Mouse (Mus musculus) frontal cortex, adult 2 months (tissue): ENCODE data around the gene Gnat2. TPM values are rescaled to one million over a fixed set of nuclear protein-coding genes. Genes with fewer than 3 reads are reported as not detected.

Experiments
- DNase-seq, 2 experiments: peaks; one replicate each; pipeline ENCODE4 v3.0.0; 2022; ENCODE audit warnings: low spot score in 1 of 2; ENCODE audit errors: extremely low spot score in 1 of 2
- polyA plus RNA-seq: library from polyadenylated mRNA; depleted of rRNA; stranded (reverse); fragments of >200 nt; gene quantifications from 2 replicates; pipeline ENCODE4 v1.2.3, GENCODE M21; 2012

The Gnat2 gene
- polyA plus RNA-seq, 1 experiment, result 0.58 TPM

GRCm38 (mm10) chr3:108084767-108085270 is 7.8 kb upstream of the Gnat2 start:
- no peak for DNase-seq

- DNase-seq, result peak; percentile 75 to 92
Observed at GRCm38 (mm10) chr3:108085281-108085720, 7.3 kb upstream of the Gnat2 start.

GRCm38 (mm10) chr3:108085721-108086469 is 6.7 kb upstream of the Gnat2 start:
- peak in 1 of 2 experiments; percentile 50 for DNase-seq

DNA sequence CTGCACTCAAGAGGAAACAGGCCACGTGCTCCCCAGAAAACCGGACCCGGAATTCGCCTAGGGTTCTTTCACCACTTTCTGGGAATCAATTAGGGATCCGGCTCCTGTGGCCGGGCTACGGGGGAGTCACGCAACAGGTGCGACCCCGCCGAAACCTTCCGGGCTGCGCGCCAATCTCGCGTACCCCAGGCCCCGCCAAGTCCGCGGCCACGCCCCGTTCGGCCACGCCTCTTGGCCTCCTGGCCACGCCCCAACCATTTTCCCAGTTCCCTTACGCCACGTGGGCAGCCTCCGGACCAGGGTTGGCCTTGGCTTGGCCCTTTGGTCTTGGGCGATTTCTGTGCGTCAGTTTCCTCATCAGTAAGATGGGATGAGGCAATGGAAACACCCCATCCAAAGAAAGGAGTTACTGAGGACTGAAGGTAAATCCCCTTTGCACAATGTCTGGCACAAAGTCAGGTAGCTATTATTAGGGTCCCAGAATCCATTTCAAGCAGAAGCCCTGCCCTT is 6.1 kb upstream of the Gnat2 start, which contains the start of gene Ampd2:
TSS of gene Ampd2 (minus strand) at position 182 of the 510 bp plus-strand sequence.
- DNase-seq, result peak in 1 of 2 experiments; percentile 31

- DNase-seq, result no peak
Observed at GRCm38 (mm10) chr3:108087329-108087728, 5.3 kb upstream of the Gnat2 start.

- peak in 1 of 2 experiments; percentile 55 for DNase-seq
Observed at GRCm38 (mm10) chr3:108088842-108089380, 3.7 kb upstream of the Gnat2 start.

GRCm38 (mm10) chr3:108089916-108090315 is 2.7 kb upstream of the Gnat2 start:
- DNase-seq, result peak in 1 of 2 experiments; percentile 47

DNA sequence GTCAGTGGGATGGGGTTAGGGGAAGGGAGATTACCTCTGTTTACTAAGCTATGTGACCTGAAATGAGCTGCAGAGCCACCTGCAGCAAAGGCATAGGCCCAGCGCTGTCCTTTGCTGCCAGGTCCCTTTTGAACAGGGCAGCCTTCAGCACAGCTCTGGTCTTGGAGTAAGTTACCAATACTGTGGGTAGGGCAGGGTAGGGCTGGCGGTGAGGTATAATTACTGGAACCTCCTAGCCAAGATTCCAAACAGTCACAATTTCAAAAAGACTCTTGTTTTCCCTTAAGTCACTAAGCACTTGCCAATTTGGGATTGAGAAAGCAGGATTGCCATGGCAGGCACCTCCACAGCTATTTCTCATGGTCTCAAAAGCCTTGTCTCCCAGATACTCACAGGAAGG is 2.0 kb upstream of the Gnat2 start:
- no peak for DNase-seq

DNA sequence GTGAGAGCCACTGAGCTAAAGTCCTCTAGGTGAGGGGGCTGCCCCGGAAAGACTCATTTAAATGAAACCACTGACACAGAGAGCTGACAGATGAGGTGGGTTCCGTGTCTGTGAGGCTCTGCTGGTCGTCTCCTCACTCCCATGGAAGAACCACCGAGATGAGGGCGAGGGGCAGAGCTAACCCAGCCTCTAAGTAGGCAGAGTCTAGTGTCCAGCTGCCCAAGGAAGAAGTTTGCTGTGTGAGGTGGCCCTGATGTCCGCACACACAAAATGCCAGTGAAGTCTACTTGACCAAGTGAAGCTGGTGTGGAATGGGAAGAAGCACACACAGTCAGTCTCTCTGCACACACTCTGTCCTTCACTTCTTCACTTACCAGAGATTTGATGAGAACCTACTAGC is 559 bp upstream of the Gnat2 start:
- DNase-seq, result no peak

DNA sequence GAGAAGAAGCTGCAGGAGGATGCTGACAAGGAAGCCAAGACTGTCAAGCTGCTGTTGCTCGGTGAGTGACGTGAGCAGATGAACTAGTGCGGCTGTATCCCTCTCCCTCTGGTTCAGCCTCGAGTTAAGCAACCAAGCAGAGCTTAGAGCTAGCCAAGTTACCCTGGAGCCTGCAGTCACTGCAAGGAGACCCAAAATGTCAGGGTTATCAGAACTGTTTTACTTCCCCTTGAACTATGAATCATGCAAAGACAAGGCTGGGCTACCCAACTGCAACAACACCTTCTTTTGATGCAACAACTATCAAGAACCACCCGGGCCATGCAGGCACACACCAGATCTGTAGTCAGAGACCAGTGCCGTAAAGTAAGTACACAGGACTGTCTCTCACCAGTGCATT is 717 bp downstream of the Gnat2 start:
- no peak for DNase-seq

DNA sequence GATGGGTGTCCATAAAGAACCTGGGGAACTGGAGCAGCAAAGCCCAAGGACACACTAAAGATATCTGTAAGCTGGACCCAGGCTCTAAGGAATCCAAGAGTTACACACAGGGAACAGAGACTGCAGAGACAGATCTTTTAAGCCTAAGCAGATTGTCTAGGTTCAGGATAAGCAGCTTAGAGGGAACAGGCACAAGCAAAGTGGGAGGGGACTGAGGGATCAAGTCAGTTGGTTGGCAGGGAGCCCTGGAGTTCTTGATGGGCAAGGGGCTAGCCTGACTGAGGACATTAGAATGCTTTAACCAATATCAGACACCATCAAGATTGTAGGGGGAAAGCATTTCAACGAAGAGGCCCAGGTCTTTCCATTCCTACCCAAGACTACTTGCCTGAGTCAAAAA is 1.6 kb downstream of the Gnat2 start:
- no peak for DNase-seq

- no peak for DNase-seq
Observed at GRCm38 (mm10) chr3:108094976-108095760, 2.6 kb downstream of the Gnat2 start.

- DNase-seq, result no peak
Observed at GRCm38 (mm10) chr3:108096226-108096625, 3.6 kb downstream of the Gnat2 start.

DNA sequence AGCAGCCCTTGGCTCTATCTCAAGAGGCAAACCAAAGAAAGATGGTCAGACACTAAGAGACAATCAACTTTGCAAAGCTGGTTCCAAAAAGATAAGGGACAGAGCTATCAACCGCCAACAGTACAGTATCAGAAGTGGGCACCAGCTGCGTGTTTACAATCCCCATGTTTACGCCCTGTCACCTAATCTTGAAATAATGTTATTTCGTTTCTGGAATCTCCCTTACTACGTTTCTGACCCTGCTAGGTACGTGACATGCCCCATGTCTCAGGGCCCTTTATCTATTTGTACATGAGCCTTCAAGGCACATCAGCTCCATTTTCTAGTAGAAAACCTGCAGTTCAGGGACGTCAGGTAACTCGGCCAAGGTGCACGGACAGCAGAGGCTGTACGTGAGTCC is 4.1 kb downstream of the Gnat2 start:
- no peak for DNase-seq

DNA sequence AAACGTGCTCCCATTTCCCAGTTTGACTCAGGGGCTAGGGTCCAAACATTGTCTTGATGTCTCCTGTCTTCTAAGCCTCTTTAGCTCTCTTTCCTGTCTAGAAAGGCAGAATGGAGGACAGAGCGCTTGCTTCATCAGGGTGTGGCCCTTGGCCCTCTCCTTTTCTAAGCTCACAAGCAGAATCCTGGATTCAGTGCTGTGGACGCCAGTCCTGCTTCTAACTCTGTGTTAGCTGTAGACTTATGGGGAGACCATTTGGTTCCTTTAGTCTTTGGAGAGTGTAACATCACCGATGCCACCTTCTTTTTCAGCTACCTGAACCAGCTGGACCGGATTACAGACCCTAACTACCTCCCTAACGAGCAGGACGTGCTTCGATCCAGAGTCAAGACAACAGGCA is 5.1 kb downstream of the Gnat2 start:
- DNase-seq, result no peak

GRCm38 (mm10) chr3:108098316-108098715 is 5.7 kb downstream of the Gnat2 start:
- DNase-seq, result no peak

GRCm38 (mm10) chr3:108101594-108101993 is 9.0 kb downstream of the Gnat2 start:
- DNase-seq, result no peak

DNA sequence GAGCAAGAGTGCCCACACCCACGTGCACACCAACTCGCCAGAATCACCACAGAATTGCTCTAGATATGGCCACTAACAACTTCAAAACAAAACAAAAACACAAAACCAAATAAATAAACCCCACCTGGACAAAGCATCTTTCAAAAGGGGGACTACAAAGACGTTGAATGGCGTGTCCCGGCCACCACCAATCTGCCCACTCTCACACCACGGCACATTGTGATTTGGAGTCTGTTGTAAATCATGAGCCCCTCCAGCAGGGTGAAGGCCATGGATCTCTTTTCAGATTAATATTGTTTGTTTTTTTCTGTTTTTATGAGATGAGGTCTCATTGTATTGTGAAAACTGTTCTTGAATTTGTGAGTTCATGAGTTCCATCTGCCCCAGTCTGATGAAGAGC is 9.5 kb downstream of the Gnat2 start:
- no peak for DNase-seq

DNA sequence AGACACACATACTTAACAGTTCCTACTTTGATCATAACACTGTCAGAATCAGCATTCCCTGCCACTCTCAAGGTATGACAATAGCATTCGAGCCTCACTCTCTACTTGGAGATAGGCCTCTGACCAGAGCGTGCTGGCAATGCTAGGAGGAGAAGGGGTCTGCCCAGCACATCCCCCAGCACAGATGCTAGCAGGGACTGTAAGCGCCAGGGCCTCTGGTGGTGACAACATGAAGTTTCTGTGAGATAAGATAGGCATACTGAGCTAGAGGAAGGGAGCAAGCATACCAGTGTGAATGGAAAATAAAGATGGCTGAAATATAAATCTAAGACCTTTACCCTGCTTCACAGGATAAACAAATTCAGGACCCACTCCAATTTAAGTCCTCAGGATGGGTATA is 12.7 kb downstream of the Gnat2 start:
- no peak for DNase-seq

DNA sequence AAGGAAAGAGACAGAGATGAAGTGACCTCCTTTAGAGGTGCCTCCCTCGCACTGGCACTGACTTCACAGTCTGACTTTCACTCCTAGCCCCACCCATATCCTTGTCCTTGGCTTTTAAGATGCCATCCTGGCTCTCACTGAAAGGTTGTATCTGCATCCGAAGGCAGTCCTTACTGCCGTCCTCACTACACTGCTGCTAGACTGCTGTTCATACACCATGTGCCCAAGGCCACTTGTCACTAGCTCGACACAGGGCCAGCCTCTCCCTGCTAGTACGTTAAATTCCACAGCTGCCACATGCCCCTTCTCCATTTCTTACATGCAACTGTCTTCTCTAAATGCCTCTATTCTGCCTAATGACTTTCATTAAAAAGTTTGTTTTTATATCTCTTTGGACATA is 18.7 kb downstream of the Gnat2 start:
- no peak for DNase-seq

- DNase-seq, result no peak
Observed at GRCm38 (mm10) chr3:108112246-108112645, 19.7 kb downstream of the Gnat2 start.
